Mouse (Mus musculus) neural tube, embryonic 15.5 days (tissue): ENCODE measurements around the gene Slc5a2. TPM values are rescaled to one million over a fixed set of nuclear protein-coding genes. Genes with fewer than 3 reads are reported as not detected.

Source experiments
- ATAC-seq: fragments of 200-750 bp; cut with Nextera tagmentation; 2 replicates; pipeline ENCODE4 v1.8.0; 2017; ENCODE audit warnings: mild to moderate bottlenecking, moderate TSS enrichment, moderate library complexity; ENCODE audit not compliant: low FRiP score
- H3K27ac ChIP-seq: fragments of 300-500 bp; sonication (generic); replicated peaks from 2 replicates; pipeline ENCODE4 v1.5.1; 2015; ENCODE audit warnings: mild to moderate bottlenecking, inconsistent platforms
- H3K27me3 ChIP-seq: fragments of 300-500 bp; sonication (generic); replicated peaks from 2 replicates; pipeline ENCODE4 v1.6.1; 2015; ENCODE audit warnings: inconsistent platforms
- H3K36me3 ChIP-seq: fragments of 300-500 bp; sonication (generic); 2 replicates; pipeline ENCODE4 v1.6.1; 2015; ENCODE audit warnings: inconsistent platforms
- H3K4me1 ChIP-seq: fragments of 300-500 bp; sonication (generic); 2 replicates; pipeline ENCODE4 v1.6.1; 2015; ENCODE audit warnings: inconsistent platforms
- H3K4me2 ChIP-seq: fragments of 300-500 bp; sonication (generic); 2 replicates; pipeline ENCODE4 v1.6.1; 2015; ENCODE audit warnings: inconsistent platforms, mild to moderate bottlenecking, moderate library complexity
- H3K4me3 ChIP-seq: fragments of 300-500 bp; sonication (generic); replicated peaks from 2 replicates; pipeline ENCODE4 v1.5.1; 2015; ENCODE audit warnings: mild to moderate bottlenecking, inconsistent platforms
- H3K9ac ChIP-seq: fragments of 300-500 bp; sonication (generic); replicated peaks from 2 replicates; pipeline ENCODE4 v1.6.1; 2015; ENCODE audit warnings: mild to moderate bottlenecking, inconsistent platforms
- H3K9me3 ChIP-seq: fragments of 300-500 bp; sonication (generic); replicated peaks from 2 replicates; pipeline ENCODE4 v1.6.1; 2016; ENCODE audit warnings: inconsistent platforms
- WGBS: fragments of 180-500 bp; shearing (Covaris S2); methylation state at CpG from one replicate; pipeline ENCODE4 v1.1.7; 2015; ENCODE audit warnings: mixed read lengths; 5-methylcytosine and 5-hydroxymethylcytosine counted together
- microRNA-seq: library from miRNA; unstranded; fragments of <30 nt; microRNA quantifications from one replicate; pipeline ENCODE4, GENCODE M21; 2017
- polyA plus RNA-seq: library from polyadenylated mRNA; unstranded; fragments of >200 nt; fragmentation: Nextera tagmentation; extraction: Ambion mirVana; gene quantifications from 2 replicates; pipeline ENCODE4 v1.2.1, GENCODE M21; 2015

Gene Slc5a2
- polyA plus RNA-seq, 1 experiment from 2014 or later = 0.10 TPM

- H3K27ac ChIP-seq = no peak overlapping the region
- H3K9ac ChIP-seq = no peak overlapping the region
- H3K4me1 ChIP-seq = no peaks in the 10 kb centered on the region
- no peak for ATAC-seq
- H3K36me3 ChIP-seq = no peaks in the 10 kb centered on the region
- no peak overlapping the region for H3K4me3 ChIP-seq
- no peaks in the 10 kb centered on the region for H3K27me3 ChIP-seq
- no peak overlapping the region for H3K4me2 ChIP-seq
- H3K9me3 ChIP-seq = no peaks in the 10 kb centered on the region
- WGBS = 90% methylated on average over 7 of the region's 7 CpGs
Measured at GRCm38 (mm10) chr7:128319140-128319539, 53.7 kb downstream of the Slc5a2 start.

- 73% methylated on average over 2 of the region's 2 CpGs for WGBS
- no peak overlapping the region for H3K9ac ChIP-seq
- no peak overlapping the region for H3K4me2 ChIP-seq
- no peaks in the 10 kb centered on the region for H3K27me3 ChIP-seq
- no peak overlapping the region for H3K27ac ChIP-seq
- no peaks in the 10 kb centered on the region for H3K9me3 ChIP-seq
- H3K4me3 ChIP-seq = no peak overlapping the region
- H3K36me3 ChIP-seq = no peaks in the 10 kb centered on the region
- no peaks in the 10 kb centered on the region for H3K4me1 ChIP-seq
- ATAC-seq = no peak
Measured at GRCm38 (mm10) chr7:128320219-128320816, 54.9 kb downstream of the Slc5a2 start.

GRCm38 (mm10) chr7:128321260-128321659 is 55.8 kb downstream of the Slc5a2 start:
- H3K27ac ChIP-seq = no peak overlapping the region
- no peak for ATAC-seq
- no peak overlapping the region for H3K4me2 ChIP-seq
- 78% methylated on average over 7 of the region's 7 CpGs for WGBS
- no peaks in the 10 kb centered on the region for H3K4me1 ChIP-seq
- no peak overlapping the region for H3K4me3 ChIP-seq
- no peaks in the 10 kb centered on the region for H3K27me3 ChIP-seq
- H3K9ac ChIP-seq = no peak overlapping the region
- H3K9me3 ChIP-seq = no peaks in the 10 kb centered on the region
- H3K36me3 ChIP-seq = no peaks in the 10 kb centered on the region

Small RNA genes lying within 50 kb of the gene (microRNA-seq; reads per million reads assigned to microRNA genes)
- gene Mir3103 = not detected

Other genes starting within 250 kb of the Slc5a2 start
- gene Itgam, start 203.0 kb upstream of the Slc5a2 start, polyA plus RNA-seq = 1.2 and 1.7 TPM in 2 replicates
- gene Gm49368, start 203.0 kb upstream of the Slc5a2 start, polyA plus RNA-seq = not detected in 2 replicates
- 0.08 and 0.19 TPM in 2 replicates for gene Itgax, start 136.1 kb upstream of the Slc5a2 start, polyA plus RNA-seq
- gene Itgad, start 111.3 kb upstream of the Slc5a2 start, polyA plus RNA-seq = 0.04 and 0.23 TPM in 2 replicates
- gene Cox6a2, start 59.3 kb upstream of the Slc5a2 start, polyA plus RNA-seq = 4.3 and 8.2 TPM in 2 replicates
- 13.8 and 14.0 TPM in 2 replicates for gene Armc5, start 28.3 kb upstream of the Slc5a2 start, polyA plus RNA-seq
- gene 9130023H24Rik, start 27.6 kb upstream of the Slc5a2 start, polyA plus RNA-seq = 6.4 and 6.6 TPM in 2 replicates
- 28.4 and 50.2 TPM in 2 replicates for gene Tgfb1i1, start 18.8 kb upstream of the Slc5a2 start, polyA plus RNA-seq
- gene BC017158, start 32.5 kb downstream of the Slc5a2 start, polyA plus RNA-seq = 22.7 and 25.7 TPM in 2 replicates
- gene Rgs10, start 153.1 kb downstream of the Slc5a2 start, polyA plus RNA-seq = 52.9 and 60.1 TPM in 2 replicates
- gene Tial1, start 196.1 kb downstream of the Slc5a2 start, polyA plus RNA-seq = 26.3 and 26.9 TPM in 2 replicates